Mouse (Mus musculus) stomach, embryonic 14.5 days (tissue): ENCODE results near the gene Clip2. TPM values are rescaled to one million over a fixed set of nuclear protein-coding genes. Genes with fewer than 3 reads are reported as not detected.

ENCODE experiments used
- ATAC-seq: fragments of 200-750 bp; cut with Nextera tagmentation; 2 replicates; pipeline ENCODE4 v1.8.0; 2017; ENCODE audit warnings: low read depth, moderate TSS enrichment; ENCODE audit not compliant: insufficient number of reproducible peaks, insufficient read depth, low FRiP score
- H3K27ac ChIP-seq: fragments of 300-500 bp; sonication (generic); 2 replicates; pipeline ENCODE4 v1.5.1; 2014; ENCODE audit warnings: mild to moderate bottlenecking, low read length, moderate library complexity, mixed read lengths
- H3K27me3 ChIP-seq: fragments of 300-500 bp; sonication (generic); 2 replicates; pipeline ENCODE4 v1.6.1; 2014; ENCODE audit warnings: low read length, control low read depth, mixed read lengths; ENCODE audit not compliant: control insufficient read depth, insufficient read depth
- H3K36me3 ChIP-seq: fragments of 300-500 bp; sonication (generic); 2 replicates; pipeline ENCODE4 v1.6.1; 2014; ENCODE audit warnings: mild to moderate bottlenecking, control low read depth, low read length, moderate library complexity, mixed read lengths; ENCODE audit not compliant: control insufficient read depth, insufficient read depth
- H3K4me1 ChIP-seq: fragments of 300-500 bp; sonication (generic); 2 replicates; pipeline ENCODE4 v1.6.1; 2014; ENCODE audit warnings: low read length, control low read depth, mixed read lengths; ENCODE audit not compliant: control insufficient read depth, insufficient read depth
- H3K4me2 ChIP-seq: fragments of 300-500 bp; sonication (generic); replicated peaks from 2 replicates; pipeline ENCODE4 v1.6.1; 2014; ENCODE audit warnings: low read depth, low read length, control low read depth
- H3K4me3 ChIP-seq: fragments of 300-500 bp; sonication (generic); 2 replicates; pipeline ENCODE4 v1.5.1; 2014; ENCODE audit warnings: low read depth, low read length, control low read depth
- H3K9ac ChIP-seq: fragments of 300-500 bp; sonication (generic); replicated peaks from 2 replicates; pipeline ENCODE4 v1.6.1; 2014; ENCODE audit warnings: low read depth, mild to moderate bottlenecking, control low read depth, low read length, moderate library complexity, mixed read lengths
- H3K9me3 ChIP-seq: fragments of 300-500 bp; sonication (generic); 2 replicates; pipeline ENCODE4 v1.6.1; 2016; ENCODE audit warnings: low read depth, low read length, control low read depth; ENCODE audit not compliant: control insufficient read depth
- WGBS: fragments of 180-500 bp; shearing (Covaris S2); extraction: QIAGEN DNeasy Blood & Tissue Kit; methylation state at CpG from one replicate; pipeline ENCODE4 v1.1.7; 2014; 5-methylcytosine and 5-hydroxymethylcytosine counted together
- polyA plus RNA-seq: library from polyadenylated mRNA; unstranded; fragments of >200 nt; fragmentation: Nextera tagmentation; extraction: Ambion mirVana; gene quantifications from 2 replicates; pipeline ENCODE4 v1.2.1, GENCODE M21; 2014

Clip2 gene
- polyA plus RNA-seq, 1 experiment from 2014 or later: 4.4 TPM

DNA sequence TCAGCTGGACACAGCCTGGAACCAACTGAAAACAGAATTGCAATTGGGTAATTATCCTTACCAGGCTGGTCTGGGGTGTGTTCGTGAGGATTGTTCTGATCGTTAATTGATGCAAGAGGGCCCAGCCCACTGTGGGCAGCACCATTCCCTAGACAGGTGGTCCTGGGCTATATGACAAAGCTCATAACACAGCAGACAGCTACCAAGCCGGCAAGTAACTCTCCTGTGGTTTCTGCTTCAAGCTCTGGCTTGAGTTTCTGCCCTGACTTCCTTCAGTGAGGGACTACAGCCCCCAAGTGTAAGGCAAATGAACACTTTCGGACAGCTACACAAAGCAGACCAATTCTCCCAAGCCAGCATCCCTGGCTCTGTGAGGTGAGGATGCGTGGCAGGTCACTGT lies 55.2 kb downstream of the Clip2 start:
- Histone ChIP-seq H3K4me3 (no peak overlapping the region), H3K4me2 (no peak overlapping the region), H3K9ac (no peak overlapping the region), H3K4me1 (peaks cover 3% of the 10 kb centered on the region; the same call in 1 of the 2 replicates), H3K36me3 (peaks cover 23% of the 10 kb centered on the region), H3K27ac (no peak overlapping the region), H3K27me3 (no peaks in the 10 kb centered on the region), H3K9me3 (no peaks in the 10 kb centered on the region)
- WGBS: 94% methylated on average over 5 of the region's 5 CpGs
- ATAC-seq: no peak

DNA sequence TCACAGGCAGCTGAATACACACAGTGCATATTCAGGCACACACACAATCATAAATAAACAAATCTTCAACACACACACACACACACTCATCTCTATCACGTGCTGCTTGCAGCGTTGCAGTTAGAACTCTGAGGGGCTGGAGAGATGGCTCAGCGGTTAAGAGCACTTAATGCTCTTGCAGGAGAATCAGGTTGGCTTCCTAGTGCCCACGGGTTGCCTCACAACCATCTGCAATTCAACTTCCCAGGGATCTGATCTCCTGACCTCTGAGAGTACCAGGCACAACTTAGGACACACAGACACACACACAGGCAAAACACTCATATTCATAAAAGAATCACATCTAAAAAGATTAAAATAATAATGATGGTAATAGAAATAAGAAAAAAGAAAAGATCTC lies 56.4 kb downstream of the Clip2 start:
- Histone ChIP-seq H3K36me3 (peaks cover 24% of the 10 kb centered on the region), H3K9me3 (no peaks in the 10 kb centered on the region), H3K4me3 (no peak overlapping the region), H3K9ac (no peak overlapping the region), H3K4me2 (no peak overlapping the region), H3K27ac (no peak overlapping the region), H3K4me1 (peaks cover 3% of the 10 kb centered on the region; the same call in 1 of the 2 replicates), H3K27me3 (no peaks in the 10 kb centered on the region)
- ATAC-seq: no peak
- WGBS: 74% methylated on average over 4 of the region's 4 CpGs

DNA sequence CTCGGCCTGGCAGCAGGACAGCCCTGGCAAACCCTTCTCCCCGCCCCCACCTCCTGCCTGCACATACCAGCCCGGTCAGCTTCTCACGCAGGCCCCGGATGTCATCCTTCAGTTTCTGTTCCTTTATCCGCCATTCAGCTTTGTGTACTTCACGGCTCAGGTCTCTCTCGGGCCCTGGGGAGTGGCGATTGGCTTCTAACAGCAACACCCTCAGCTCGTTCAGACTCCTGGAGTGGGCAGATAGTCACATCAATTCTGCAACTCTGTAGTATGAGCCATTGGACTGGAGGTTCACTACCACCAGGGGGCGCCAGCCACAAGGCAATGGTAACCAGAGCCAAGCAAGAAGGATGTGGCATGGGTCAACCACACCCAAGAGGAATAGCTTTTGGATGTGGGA lies 58.1 kb downstream of the Clip2 start:
- Histone ChIP-seq H3K27ac (no peak overlapping the region), H3K9ac (no peak overlapping the region), H3K36me3 (peaks cover 29% of the 10 kb centered on the region), H3K4me3 (no peak overlapping the region), H3K4me2 (no peak overlapping the region), H3K27me3 (no peaks in the 10 kb centered on the region), H3K4me1 (peaks cover 3% of the 10 kb centered on the region; the same call in 1 of the 2 replicates), H3K9me3 (no peaks in the 10 kb centered on the region)
- WGBS: 55% methylated on average over 11 of the region's 11 CpGs
- ATAC-seq: 0 out of 2 replicates have a peak, but pooled peaks have one; percentile 62

DNA sequence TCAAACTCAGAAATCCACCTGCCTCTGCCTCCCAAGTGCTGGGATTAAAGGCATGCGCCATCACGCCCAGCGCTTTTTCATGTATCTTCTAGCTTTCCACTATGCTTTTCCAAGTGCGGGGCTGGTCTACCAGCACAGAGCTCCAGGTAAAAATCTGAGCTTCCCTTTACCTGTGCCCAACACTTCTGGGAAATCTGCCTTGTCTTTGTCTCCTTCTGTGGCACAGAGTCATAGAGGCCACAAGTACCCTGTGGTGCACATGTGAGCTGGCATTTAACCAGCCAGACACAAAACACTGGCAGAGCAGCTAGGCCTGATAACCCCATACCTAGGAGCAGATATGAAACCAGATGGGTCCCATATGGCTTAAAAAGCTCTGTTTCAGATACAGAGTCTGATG lies 59.3 kb downstream of the Clip2 start:
- Histone ChIP-seq H3K36me3 (peaks cover 29% of the 10 kb centered on the region), H3K4me2 (no peak overlapping the region), H3K9me3 (no peaks in the 10 kb centered on the region), H3K4me3 (no peak overlapping the region), H3K27me3 (no peaks in the 10 kb centered on the region), H3K9ac (no peak overlapping the region), H3K4me1 (peaks cover 3% of the 10 kb centered on the region; the same call in 1 of the 2 replicates), H3K27ac (no peak overlapping the region)
- 98% methylated on average over 4 of the region's 4 CpGs for WGBS
- ATAC-seq: no peak

DNA sequence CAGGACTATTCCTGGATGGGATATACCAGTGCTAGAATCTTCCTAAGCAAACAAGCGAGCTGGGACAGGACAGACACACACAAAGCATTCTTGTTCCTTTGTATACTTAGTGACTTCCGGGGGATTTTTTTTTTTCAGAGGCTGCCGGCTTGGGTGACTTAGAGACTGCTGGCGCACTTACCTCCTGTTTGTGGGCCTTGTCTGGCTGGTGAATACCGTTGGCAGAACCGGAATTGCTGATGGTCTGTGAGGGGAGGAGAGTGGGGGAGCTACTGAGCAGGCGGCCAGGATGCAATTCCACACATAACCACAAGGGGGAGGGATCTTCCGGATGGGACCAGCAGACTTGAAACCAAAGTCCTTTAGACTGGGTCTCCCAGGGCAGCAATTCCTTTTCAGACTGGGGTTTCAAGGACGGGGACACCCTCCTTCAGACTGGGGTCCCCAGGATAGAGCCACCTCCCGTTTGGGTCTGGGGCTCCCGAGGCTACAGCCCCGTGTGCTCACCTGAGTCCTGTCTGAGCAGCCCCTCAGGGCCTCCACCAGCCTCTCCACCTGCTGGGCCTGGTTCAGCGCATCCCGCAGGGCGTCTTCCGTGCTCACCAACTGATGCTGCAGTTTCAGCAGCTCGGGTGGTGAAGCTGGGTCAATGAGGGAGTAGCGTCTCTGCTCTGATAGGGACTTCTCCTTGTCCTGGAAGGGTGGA lies 60.4 kb downstream of the Clip2 start:
- Histone ChIP-seq H3K4me3 (no peak overlapping the region), H3K9me3 (no peaks in the 10 kb centered on the region), H3K27ac (no peak overlapping the region), H3K36me3 (peaks cover 23% of the 10 kb centered on the region), H3K4me2 (no peak overlapping the region), H3K27me3 (no peaks in the 10 kb centered on the region), H3K4me1 (peaks cover 3% of the 10 kb centered on the region; the same call in 1 of the 2 replicates), H3K9ac (no peak overlapping the region)
- WGBS: 27% methylated on average over 18 of the region's 18 CpGs
- ATAC-seq: 0 out of 2 replicates have a peak, but pooled peaks have one; percentile 51

DNA sequence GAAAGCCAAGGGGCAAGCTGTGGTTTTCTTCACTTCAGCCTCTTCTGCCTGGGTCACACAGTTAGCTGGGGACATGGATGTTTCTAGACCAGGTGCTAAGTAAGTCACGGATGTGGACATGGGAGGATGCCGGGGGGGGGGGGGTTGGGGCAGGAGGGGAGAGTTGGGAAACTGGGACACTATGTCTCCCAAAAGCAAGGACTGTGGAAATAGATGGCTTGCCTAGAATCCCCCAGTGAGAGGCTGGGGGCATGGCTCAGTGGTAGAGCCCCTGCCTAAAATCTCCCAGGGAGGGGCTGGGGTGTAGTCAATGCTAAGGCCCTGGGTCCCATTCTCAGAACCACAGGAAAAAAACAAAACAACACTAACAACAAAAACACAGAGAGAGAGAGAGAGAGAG lies 61.0 kb downstream of the Clip2 start:
- Histone ChIP-seq H3K27ac (no peak overlapping the region), H3K36me3 (peaks cover 18% of the 10 kb centered on the region), H3K4me1 (peaks cover 3% of the 10 kb centered on the region; the same call in 1 of the 2 replicates), H3K9ac (no peak overlapping the region), H3K27me3 (no peaks in the 10 kb centered on the region), H3K9me3 (no peaks in the 10 kb centered on the region), H3K4me3 (no peak overlapping the region), H3K4me2 (no peak overlapping the region)
- no peak for ATAC-seq
- 85% methylated on average over 2 of the region's 2 CpGs for WGBS

DNA sequence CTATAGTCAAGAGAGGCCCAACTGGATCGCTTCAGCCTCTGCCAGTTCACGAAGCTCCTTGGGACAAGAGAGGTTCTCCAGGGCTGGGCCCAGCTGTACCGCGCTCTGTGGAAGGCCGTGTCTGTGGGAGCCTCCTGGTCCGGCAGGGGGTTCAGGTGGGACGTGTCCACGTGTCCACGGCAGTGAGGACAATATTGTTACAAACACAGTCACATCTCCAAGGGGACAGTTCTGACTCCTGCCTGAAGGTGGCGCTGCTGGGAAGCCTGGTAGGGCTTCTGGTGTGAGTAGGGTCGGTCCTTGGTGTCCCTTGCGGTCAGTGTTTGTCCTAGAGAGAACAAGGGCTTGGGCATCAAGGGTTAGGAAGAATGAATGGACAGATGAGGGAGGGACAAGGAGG lies 61.8 kb downstream of the Clip2 start:
- Histone ChIP-seq H3K36me3 (peaks cover 18% of the 10 kb centered on the region), H3K4me3 (no peak overlapping the region), H3K4me2 (no peak overlapping the region), H3K27ac (no peak overlapping the region), H3K4me1 (peaks cover 3% of the 10 kb centered on the region; the same call in 1 of the 2 replicates), H3K9ac (no peak overlapping the region), H3K27me3 (no peaks in the 10 kb centered on the region), H3K9me3 (no peaks in the 10 kb centered on the region)
- ATAC-seq: no peak
- WGBS: 86% methylated on average over 12 of the region's 12 CpGs

DNA sequence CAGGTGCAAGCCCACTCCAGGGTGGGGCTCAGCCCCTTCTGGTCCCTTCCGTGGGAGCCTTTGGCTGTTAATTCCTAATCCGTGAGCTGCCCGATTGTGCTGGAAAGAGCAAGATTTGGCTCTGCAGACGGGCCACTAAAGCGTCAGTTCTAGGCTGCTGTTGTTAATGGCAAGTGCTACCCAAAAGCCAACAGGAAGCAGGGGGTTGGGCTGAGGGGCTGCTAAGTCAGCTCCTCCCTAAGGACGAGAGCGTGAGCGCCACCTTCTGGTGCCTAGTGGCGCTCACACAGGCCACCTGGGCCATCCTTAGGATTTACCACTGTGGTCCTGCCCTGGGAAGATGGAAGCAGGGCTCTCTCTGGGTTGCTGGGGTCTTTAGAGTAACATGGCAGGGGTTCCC lies 62.7 kb downstream of the Clip2 start:
- no peak overlapping the region for H3K9ac ChIP-seq
- H3K4me1 ChIP-seq: peaks cover 3% of the 10 kb centered on the region; the same call in 1 of the 2 replicates
- WGBS: 37% methylated on average over 9 of the region's 9 CpGs
- H3K27me3 ChIP-seq: no peaks in the 10 kb centered on the region
- no peaks in the 10 kb centered on the region for H3K9me3 ChIP-seq
- no peak overlapping the region for H3K27ac ChIP-seq
- ATAC-seq: no peak
- peaks cover 18% of the 10 kb centered on the region for H3K36me3 ChIP-seq
- no peak overlapping the region for H3K4me3 ChIP-seq
- no peak overlapping the region for H3K4me2 ChIP-seq

DNA sequence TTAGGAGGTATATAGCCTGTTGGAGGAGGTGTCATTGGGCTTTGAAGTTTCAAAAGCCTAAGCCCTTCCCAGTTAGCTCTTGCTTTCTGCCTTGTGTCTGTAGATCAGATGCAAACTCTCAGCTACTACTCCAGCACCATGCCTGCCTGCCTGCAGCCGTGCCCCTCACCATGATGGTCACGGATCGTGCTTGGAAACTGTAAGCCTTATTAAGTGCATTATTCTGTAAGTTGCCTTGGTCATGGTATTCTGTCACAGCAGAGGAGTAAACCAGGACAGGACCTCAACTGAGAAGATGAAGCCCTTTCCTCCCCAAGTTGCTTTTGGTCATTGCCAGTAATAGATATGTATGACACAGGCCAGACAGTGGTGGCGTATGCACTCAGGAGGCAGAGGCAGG lies 63.6 kb downstream of the Clip2 start:
- H3K27me3 ChIP-seq: no peaks in the 10 kb centered on the region
- H3K4me2 ChIP-seq: no peak overlapping the region
- no peaks in the 10 kb centered on the region for H3K9me3 ChIP-seq
- no peak overlapping the region for H3K27ac ChIP-seq
- 92% methylated on average over 4 of the region's 4 CpGs for WGBS
- no peak overlapping the region for H3K4me3 ChIP-seq
- H3K4me1 ChIP-seq: peaks cover 3% of the 10 kb centered on the region; the same call in 1 of the 2 replicates
- no peak for ATAC-seq
- H3K36me3 ChIP-seq: peaks cover 13% of the 10 kb centered on the region
- no peak overlapping the region for H3K9ac ChIP-seq
